Mouse (Mus musculus) thymus, postnatal 14 days (tissue): ENCODE data around the gene Cyp27b1.
"Not testable (repeated sequence)": the region's sequence is repeated elsewhere in the genome, so short reads cannot be mapped to it uniquely, and the experiment has no call there.

Experiments
- DNase-seq: peaks from one replicate; pipeline ENCODE4 v3.0.0; 2021

Gene Cyp27b1

GRCm38 (mm10) chr10:127050119-127050474, 2.0 kb downstream of the Cyp27b1 start:
- no peak for DNase-seq

- no peak for DNase-seq
Measured at GRCm38 (mm10) chr10:127054646-127055045, 6.6 kb downstream of the Cyp27b1 start.

- DNase-seq, result no peak
Measured at GRCm38 (mm10) chr10:127055406-127055805, 7.4 kb downstream of the Cyp27b1 start.

GRCm38 (mm10) chr10:127056490-127056889, 8.4 kb downstream of the Cyp27b1 start:
- no peak for DNase-seq

- peak; percentile 88 for DNase-seq
Measured at GRCm38 (mm10) chr10:127058161-127058560, 10.1 kb downstream of the Cyp27b1 start.

- no peak for DNase-seq
Measured at GRCm38 (mm10) chr10:127058708-127059107, 10.7 kb downstream of the Cyp27b1 start.

- peak; percentile 46 for DNase-seq
Measured at GRCm38 (mm10) chr10:127059174-127059967, 11.3 kb downstream of the Cyp27b1 start.

GRCm38 (mm10) chr10:127059968-127060916, 12.2 kb downstream of the Cyp27b1 start, which contains the start of gene March9:
Gene March9, minus strand, starts transcription at chr10:127060184.
- DNase-seq, result peak; percentile 89

- DNase-seq, result no peak
Measured at GRCm38 (mm10) chr10:127061085-127061484, 13.0 kb downstream of the Cyp27b1 start.

- no peak for DNase-seq
Measured at GRCm38 (mm10) chr10:127061513-127061912, 13.5 kb downstream of the Cyp27b1 start.

- DNase-seq, result not testable (repeated sequence)
Measured at GRCm38 (mm10) chr10:127062101-127062500, 14.1 kb downstream of the Cyp27b1 start.

GRCm38 (mm10) chr10:127062503-127062902, 14.5 kb downstream of the Cyp27b1 start:
- no peak for DNase-seq

GRCm38 (mm10) chr10:127063239-127063872, 15.3 kb downstream of the Cyp27b1 start, which contains the start of gene Cdk4:
Gene Cdk4, plus strand, starts transcription at chr10:127063534.
- peak; percentile 97 for DNase-seq

GRCm38 (mm10) chr10:127063913-127064870, 16.1 kb downstream of the Cyp27b1 start:
- DNase-seq, result no peak

GRCm38 (mm10) chr10:127065981-127066380, 17.9 kb downstream of the Cyp27b1 start:
- DNase-seq, result no peak

GRCm38 (mm10) chr10:127066519-127067018, 18.5 kb downstream of the Cyp27b1 start:
- DNase-seq, result no peak

GRCm38 (mm10) chr10:127068360-127069038, 20.4 kb downstream of the Cyp27b1 start:
- DNase-seq, result no peak

GRCm38 (mm10) chr10:127069281-127070189, 21.5 kb downstream of the Cyp27b1 start:
- DNase-seq, result no peak

- peak; percentile 49 for DNase-seq
Measured at GRCm38 (mm10) chr10:127070190-127071121, 22.4 kb downstream of the Cyp27b1 start, which contains the start of gene Tspan31. Gene Tspan31, minus strand, starts transcription at chr10:127070264.
